Mouse (Mus musculus): ENCODE measurements at regions not wholly inside any gene's neighbourhood (a gene's known extent, or its start where the extent isn't known, plus 50 kb on each side); places are given as distances from the start of the nearest gene placed in this dataset.

GRCm38 (mm10) chr17:45881284-45881683 lies 147.6 kb upstream of the 1600014C23Rik start:
- TF ChIP-seq CTCF (IDR thresholded peaks at IDR 0.05; ENCODE audit: extremely low read depth, insufficient read depth, low read length): no peak
- TF ChIP-seq POLR2A (IDR thresholded peaks at IDR 0.05; ENCODE audit: extremely low read depth, insufficient read depth, low read length): no peak
